Mouse (Mus musculus) cerebellum, postnatal 25 days (tissue): Measurements from ENCODE around the gene Asb17.
A peak's percentile ranks its signal among the peaks of the same experiment; 100 is the strongest.

ENCODE experiments used
- DNase-seq, 2 experiments: peaks; one replicate each; pipeline ENCODE4 v3.0.0; 2021; ENCODE audit warnings: mixed read lengths in 2 of 2

The Asb17 gene

GRCm38 (mm10) chr3:153895454-153895853, 51.4 kb downstream of the Asb17 start:
- no peak for DNase-seq

- no peak for DNase-seq
Observed at GRCm38 (mm10) chr3:153897216-153897615, 53.2 kb downstream of the Asb17 start.

- DNase-seq = no peak
Observed at GRCm38 (mm10) chr3:153901904-153902303, 57.9 kb downstream of the Asb17 start.

- DNase-seq = no peak
Observed at GRCm38 (mm10) chr3:153902595-153902994, 58.6 kb downstream of the Asb17 start.

- DNase-seq = peak; percentile 54 to 77
Observed at GRCm38 (mm10) chr3:153904586-153904985, 60.6 kb downstream of the Asb17 start.
